Mouse (Mus musculus) heart, adult 2 months (tissue): ENCODE measurements at regions not wholly inside any gene's neighbourhood (a gene's known extent, or its start where the extent isn't known, plus 50 kb on each side); places are given as distances from the start of the nearest gene placed in this dataset.

Source experiments
- CTCF ChIP-seq: fragments of 200-600 bp; IDR thresholded peaks from 2 replicates; pipeline ENCODE4 v1.8.1; 2022; ENCODE audit warnings: antibody characterized with exemption, mild to moderate bottlenecking, moderate library complexity
- POLR2A ChIP-seq: fragments of 200-500 bp; IDR thresholded peaks from 2 replicates; pipeline ENCODE4 v1.6.1; 2011; ENCODE audit warnings: mild to moderate bottlenecking, low read depth, low read length, control low read depth; ENCODE audit not compliant: insufficient read depth

DNA sequence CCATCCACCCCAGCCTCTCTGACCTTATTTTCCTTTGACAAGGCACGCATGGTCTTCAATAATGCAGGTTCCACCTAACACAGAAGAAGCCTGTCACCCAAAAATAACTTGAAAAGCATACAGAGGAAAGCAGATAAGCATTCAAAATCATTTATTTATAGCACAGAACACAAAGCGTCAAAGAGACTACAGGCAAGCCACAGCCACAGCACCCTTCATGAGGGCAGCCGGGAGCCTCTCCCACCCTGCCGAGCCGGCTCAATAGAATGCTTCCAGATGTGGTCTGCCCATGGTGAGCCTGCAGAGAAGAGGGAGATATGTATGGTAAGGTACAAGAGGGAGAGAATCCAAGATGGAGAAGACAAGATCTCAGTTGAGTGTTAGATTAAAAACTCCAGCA, 76.7 kb upstream of the Kcnd3 start:
- TF ChIP-seq POLR2A: peak; percentile 90
- TF ChIP-seq CTCF: no peak
